Mouse (Mus musculus): ENCODE measurements around the gene Mrgprb4.

Gene Mrgprb4

GRCm38 (mm10) chr7:48199188-48199587, at the start of gene Mrgprb4:
Mrgprb4 (minus strand) TSS chr7:48199288.
- no peak for DNase-seq (ENCODE audit: low spot score)

GRCm38 (mm10) chr7:48226114-48226513, 27.0 kb upstream of the Mrgprb4 start:
- no peak for DNase-seq (ENCODE audit: low spot score)

- DNase-seq (ENCODE audit: low spot score) = no peak
Observed at GRCm38 (mm10) chr7:48225065-48225464, 26.0 kb upstream of the Mrgprb4 start.

GRCm38 (mm10) chr7:48168919-48169318, 30.2 kb downstream of the Mrgprb4 start, which contains the start of gene Mrgprb5:
Mrgprb5 (minus strand) TSS chr7:48169019.
- DNase-seq (ENCODE audit: low spot score) = no peak

- DNase-seq (ENCODE audit: low spot score) = no peak
Observed at GRCm38 (mm10) chr7:48167471-48167870, 31.6 kb downstream of the Mrgprb4 start.
